Mouse (Mus musculus): ENCODE data around the gene Mum1. TPM values are rescaled to one million over a fixed set of nuclear protein-coding genes. Genes with fewer than 3 reads are reported as not detected.

Mum1 gene
- polyA plus RNA-seq, 2 experiments = 50.1 to 91.5 TPM

DNA sequence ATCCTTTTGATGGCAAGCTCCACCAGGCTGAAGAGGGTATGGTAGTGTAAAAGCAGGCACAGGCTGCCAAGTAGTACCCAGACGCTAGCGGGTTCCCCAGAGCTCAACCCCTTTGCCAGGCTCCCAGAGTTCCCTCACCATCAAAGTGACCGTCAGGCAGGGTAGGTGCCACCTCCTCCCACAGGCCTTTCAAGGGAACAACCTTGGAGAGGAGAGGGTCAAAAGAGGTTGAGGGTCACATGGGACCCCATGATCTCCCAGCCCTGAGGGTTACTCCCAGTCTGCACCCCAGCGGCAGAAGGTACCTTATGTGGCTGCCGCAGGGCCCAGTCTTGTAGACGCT lies 33.2 kb downstream of the Mum1 start:
- Histone ChIP-seq H3K27me3 (ENCODE audit: control insufficient read depth, insufficient read depth, low read length) (no peaks in the 10 kb centered on the region), H3K36me3 (ENCODE audit: control insufficient read depth, insufficient read depth, low read length) (peaks cover 43% of the 10 kb centered on the region), H3K9me3 (ENCODE audit: control insufficient read depth, low read length) (no peaks in the 10 kb centered on the region), H3K4me1 (ENCODE audit: control insufficient read depth, insufficient read depth, low read length) (peaks cover 13% of the 10 kb centered on the region), H3K4me3 (replicated peaks; ENCODE audit: low read length) (peak overlapping the region; percentile 53), H3K9ac (ENCODE audit: low read depth, low read length, severe bottlenecking) (peak overlapping the region; percentile 50; the same call in 1 of the 2 replicates), H3K4me2 (replicated peaks; ENCODE audit: low read depth, low read length, severe bottlenecking) (peak overlapping the region; percentile 90), H3K27ac (replicated peaks; ENCODE audit: low read depth, low read length) (no peak overlapping the region)
- WGBS = 75% methylated on average over 6 of the region's 6 CpGs
- ATAC-seq (ENCODE audit: low FRiP score, low read depth) (no peak), DNase-seq (ENCODE audit: low spot score) (no peak)
- TF ChIP-seq POLR2A (IDR thresholded peaks at IDR 0.05; ENCODE audit: borderline replicate concordance, extremely low read depth, insufficient read depth, insufficient read length) = no peak

DNA sequence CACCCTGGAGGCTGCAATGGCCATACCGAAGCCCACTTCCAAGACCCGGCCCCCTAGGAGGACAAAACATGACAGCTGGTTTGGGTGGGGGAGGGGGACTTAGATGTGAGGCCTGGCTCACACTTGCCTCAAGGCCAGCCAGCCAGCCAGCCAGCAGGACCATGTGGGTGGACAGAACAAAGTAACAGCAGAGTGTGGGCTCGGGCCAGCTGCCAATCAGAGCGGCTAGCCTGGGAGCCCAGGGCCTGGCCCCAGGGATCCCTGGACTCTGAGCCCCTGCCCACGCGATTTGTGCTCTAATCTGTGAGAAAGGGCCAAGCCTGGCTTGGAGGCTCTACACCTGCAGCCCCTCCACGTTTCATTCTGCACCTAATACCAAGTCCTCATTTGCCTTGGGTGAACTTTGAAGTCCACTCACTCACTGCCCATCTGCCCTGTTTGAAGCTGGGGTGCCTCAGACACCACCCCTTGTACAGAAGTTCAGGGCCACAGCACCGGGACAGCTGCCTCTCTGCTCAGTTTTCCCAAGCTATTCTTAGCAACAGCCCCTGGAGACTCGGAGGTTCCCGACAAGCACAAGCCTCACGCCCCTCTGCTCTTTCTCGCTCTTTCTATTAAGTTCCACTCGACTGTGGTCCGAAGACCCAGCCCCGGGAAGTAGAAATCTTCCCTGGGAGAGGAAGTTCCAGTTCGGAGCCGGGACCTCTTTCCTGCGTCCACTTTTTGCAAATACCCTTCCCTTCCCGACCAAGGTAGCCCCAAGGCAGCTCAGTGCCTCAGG lies 33.8 kb downstream of the Mum1 start:
- Histone ChIP-seq H3K4me2 (replicated peaks; ENCODE audit: low read depth, low read length, severe bottlenecking) (peak overlapping the region; percentile 90), H3K9me3 (ENCODE audit: control insufficient read depth, low read length) (no peaks in the 10 kb centered on the region), H3K27me3 (ENCODE audit: control insufficient read depth, insufficient read depth, low read length) (no peaks in the 10 kb centered on the region), H3K4me3 (replicated peaks; ENCODE audit: low read length) (peak overlapping the region; percentile 53), H3K36me3 (ENCODE audit: control insufficient read depth, insufficient read depth, low read length) (peaks cover 37% of the 10 kb centered on the region), H3K27ac (replicated peaks; ENCODE audit: low read depth, low read length) (peak overlapping the region; percentile 95), H3K9ac (ENCODE audit: low read depth, low read length, severe bottlenecking) (peak overlapping the region; percentile 50), H3K4me1 (ENCODE audit: control insufficient read depth, insufficient read depth, low read length) (peaks cover 13% of the 10 kb centered on the region)
- 8% methylated on average over 19 of the region's 19 CpGs for WGBS
- DNase-seq (ENCODE audit: low spot score) (peak; percentile 44), ATAC-seq (ENCODE audit: low FRiP score, low read depth) (no peak)
- no peak for TF ChIP-seq POLR2A (IDR thresholded peaks at IDR 0.05; ENCODE audit: borderline replicate concordance, extremely low read depth, insufficient read depth, insufficient read length)

DNA sequence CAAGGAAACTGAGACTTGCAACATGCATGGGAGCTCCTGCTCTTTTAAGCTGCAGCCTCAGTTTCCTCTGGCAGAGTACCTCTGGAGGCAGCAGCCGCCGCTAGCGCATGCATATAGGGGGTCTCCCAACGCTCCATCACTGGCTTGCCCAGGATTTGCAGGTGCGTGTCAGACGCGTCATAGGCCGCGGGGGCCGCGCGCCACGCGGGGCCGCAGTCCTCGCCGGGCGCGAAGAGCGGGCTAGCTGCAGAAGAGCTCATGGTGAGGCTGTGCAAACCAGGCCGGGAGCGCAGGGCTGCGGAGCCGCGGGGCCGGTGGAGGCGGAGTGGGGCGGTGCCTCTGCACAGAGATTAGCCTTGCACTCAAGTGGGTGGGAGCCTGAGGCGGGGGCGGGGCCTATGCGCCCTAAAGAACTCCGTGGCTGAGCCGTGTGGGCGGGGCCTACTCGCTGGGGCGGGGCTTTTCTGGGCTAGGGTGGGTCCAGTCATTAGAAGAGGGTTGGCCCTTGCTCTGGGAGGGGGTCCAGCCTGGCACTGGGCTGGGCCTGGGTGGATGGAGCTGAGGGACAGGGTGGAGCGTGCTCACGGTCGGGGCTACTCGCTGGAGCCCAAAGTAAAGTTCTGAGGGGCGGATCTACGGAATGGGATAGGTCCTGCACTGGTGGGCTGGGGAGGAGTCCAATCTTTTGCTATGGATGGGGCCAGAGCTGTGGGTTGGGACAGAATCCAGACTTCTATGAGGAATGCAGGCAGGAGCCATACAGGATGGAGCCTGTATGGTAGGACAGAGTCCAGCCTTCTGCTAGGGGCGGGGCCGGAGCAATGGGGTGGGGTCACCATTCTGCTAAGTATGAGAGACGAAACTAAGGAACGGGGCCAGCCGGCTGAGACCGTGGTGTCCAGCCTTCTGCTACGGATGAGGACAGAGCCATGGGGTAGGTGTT lies 34.7 kb downstream of the Mum1 start, which contains the start of the genes Gamt and Dazap1:
Gene Gamt, minus strand, starts transcription at position 371 of the 943 bp plus-strand sequence.
Gene Dazap1, plus strand, starts transcription at position 845 of the 943 bp plus-strand sequence.
- Histone ChIP-seq H3K9me3 (ENCODE audit: control insufficient read depth, low read length) (no peaks in the 10 kb centered on the region), H3K4me2 (replicated peaks; ENCODE audit: low read depth, low read length, severe bottlenecking) (peak within 1 kb of the TSS; percentile 90), H3K27me3 (ENCODE audit: control insufficient read depth, insufficient read depth, low read length) (no peaks in the 10 kb centered on the region), H3K9ac (ENCODE audit: low read depth, low read length, severe bottlenecking) (peak within 1 kb of the TSS; percentile 50), H3K4me1 (ENCODE audit: control insufficient read depth, insufficient read depth, low read length) (peaks cover 17% of the 10 kb centered on the region), H3K36me3 (ENCODE audit: control insufficient read depth, insufficient read depth, low read length) (peaks cover 29% of the 10 kb centered on the region), H3K27ac (replicated peaks; ENCODE audit: low read depth, low read length) (peak within 1 kb of the TSS; percentile 95), H3K4me3 (replicated peaks; ENCODE audit: low read length) (peak within 1 kb of the TSS; percentile 53)
- peak; percentile 52; the same call in 1 of the 2 replicates for TF ChIP-seq POLR2A (IDR thresholded peaks at IDR 0.05; ENCODE audit: borderline replicate concordance, extremely low read depth, insufficient read depth, insufficient read length)
- DNase-seq (ENCODE audit: low spot score) (peak; percentile 98), ATAC-seq (ENCODE audit: low FRiP score, low read depth) (peak; percentile 87)
- under 1% methylated on average over 44 of the region's 49 CpGs for WGBS

DNA sequence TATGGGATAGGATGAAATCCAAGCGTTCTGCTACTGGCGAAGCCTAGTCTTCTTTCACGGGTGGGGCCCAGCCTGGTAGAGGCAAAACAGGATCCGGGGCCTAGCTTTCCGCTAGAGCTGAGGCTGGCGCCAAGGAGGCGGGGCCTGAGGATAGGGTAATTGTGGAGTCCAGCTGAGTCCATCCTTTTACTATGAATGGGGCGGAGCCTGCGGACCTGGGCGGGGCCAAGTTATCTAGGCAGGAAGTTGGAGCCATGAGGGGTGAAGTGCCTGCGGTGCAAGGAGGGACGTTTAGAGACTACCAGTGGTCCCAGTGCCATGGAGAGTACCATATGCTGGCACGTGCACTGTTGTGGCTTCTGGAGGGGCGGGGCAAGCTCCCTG lies 35.3 kb downstream of the Mum1 start:
- Histone ChIP-seq H3K4me3 (replicated peaks; ENCODE audit: low read length) (peak overlapping the region; percentile 53), H3K4me2 (replicated peaks; ENCODE audit: low read depth, low read length, severe bottlenecking) (peak overlapping the region; percentile 90), H3K36me3 (ENCODE audit: control insufficient read depth, insufficient read depth, low read length) (peaks cover 22% of the 10 kb centered on the region), H3K9ac (ENCODE audit: low read depth, low read length, severe bottlenecking) (peak overlapping the region; percentile 50), H3K4me1 (ENCODE audit: control insufficient read depth, insufficient read depth, low read length) (peaks cover 22% of the 10 kb centered on the region), H3K27ac (replicated peaks; ENCODE audit: low read depth, low read length) (peak overlapping the region; percentile 95), H3K27me3 (ENCODE audit: control insufficient read depth, insufficient read depth, low read length) (no peaks in the 10 kb centered on the region), H3K9me3 (ENCODE audit: control insufficient read depth, low read length) (no peaks in the 10 kb centered on the region)
- no peak for TF ChIP-seq POLR2A (IDR thresholded peaks at IDR 0.05; ENCODE audit: borderline replicate concordance, extremely low read depth, insufficient read depth, insufficient read length)
- DNase-seq (ENCODE audit: low spot score) (peak; percentile 96), ATAC-seq (ENCODE audit: low FRiP score, low read depth) (peak; percentile 60)
- 2% methylated on average over 14 of the region's 14 CpGs for WGBS

DNA sequence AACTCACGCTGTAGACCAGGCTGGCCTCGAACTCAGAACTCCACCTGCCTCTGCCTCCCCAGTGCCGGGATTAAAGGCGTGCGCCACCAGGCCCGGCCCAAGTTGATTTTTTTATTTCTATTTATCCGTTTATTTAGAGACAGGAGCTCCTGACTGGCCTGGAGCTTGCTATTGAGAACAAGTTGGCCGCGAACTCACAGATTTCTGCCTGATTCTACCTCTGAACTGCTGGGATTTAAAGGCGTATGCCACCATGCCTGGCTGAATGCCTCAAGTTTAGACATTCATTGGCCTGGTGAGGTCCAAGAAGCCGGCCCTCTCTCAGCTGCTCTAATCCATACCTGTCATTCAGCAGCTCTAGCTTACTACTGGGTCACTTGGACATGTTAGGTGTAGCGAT lies 35.9 kb downstream of the Mum1 start:
- ATAC-seq (ENCODE audit: low FRiP score, low read depth) (no peak), DNase-seq (ENCODE audit: low spot score) (no peak)
- Histone ChIP-seq H3K36me3 (ENCODE audit: control insufficient read depth, insufficient read depth, low read length) (peaks cover 21% of the 10 kb centered on the region), H3K27me3 (ENCODE audit: control insufficient read depth, insufficient read depth, low read length) (no peaks in the 10 kb centered on the region), H3K4me2 (replicated peaks; ENCODE audit: low read depth, low read length, severe bottlenecking) (peak overlapping the region; percentile 90), H3K9ac (ENCODE audit: low read depth, low read length, severe bottlenecking) (no peak overlapping the region), H3K9me3 (ENCODE audit: control insufficient read depth, low read length) (no peaks in the 10 kb centered on the region), H3K4me1 (ENCODE audit: control insufficient read depth, insufficient read depth, low read length) (peaks cover 28% of the 10 kb centered on the region), H3K27ac (replicated peaks; ENCODE audit: low read depth, low read length) (no peak overlapping the region), H3K4me3 (replicated peaks; ENCODE audit: low read length) (peak overlapping the region; percentile 53)
- 79% methylated on average over 12 of the region's 12 CpGs for WGBS
- no peak for TF ChIP-seq POLR2A (IDR thresholded peaks at IDR 0.05; ENCODE audit: borderline replicate concordance, extremely low read depth, insufficient read depth, insufficient read length)

Data from limb, embryonic 14.5 days (tissue).